Mouse (Mus musculus) adrenal gland, adult 8-10 months (tissue): ENCODE results near the gene Eci2. TPM values are rescaled to one million over a fixed set of nuclear protein-coding genes. Genes with fewer than 3 reads are reported as not detected.

Source experiments
- total RNA-seq, 4 experiments: library from RNA; stranded (reverse); gene quantifications; 2 replicates each; pipeline ENCODE4 v1.2.4; 2022

Gene Eci2
- total RNA-seq, 4 experiments from 2014 or later = 103 to 129 (median 113) TPM

Other genes with a start within 250 kb of the Eci2 start
- 100 to 1,000 TPM in 1 of 4 experiments, 10 to 100 TPM in 3; 76.6 to 118 (median 85.6) TPM for gene Prpf4b, start 151.8 kb downstream of the Eci2 start, total RNA-seq
- 1 to 10 TPM; 1.3 to 2.6 (median 1.7) TPM for gene Fam217a, start 102.8 kb downstream of the Eci2 start, total RNA-seq
- gene 4933417A18Rik, start 102.7 kb downstream of the Eci2 start, total RNA-seq = not detected
- 1 to 10 TPM; 1.6 to 4.7 (median 2.5) TPM for gene Eci3, start 63.3 kb downstream of the Eci2 start, total RNA-seq